Mouse (Mus musculus): ENCODE results near the gene Lrg1. TPM values are rescaled to one million over a fixed set of nuclear protein-coding genes. Genes with fewer than 3 reads are reported as not detected.

Lrg1 gene
- polyA plus RNA-seq (2014; fragmentation: Nextera tagmentation; extraction: Ambion mirVana) = 0.24 TPM in 2 replicates

DNA sequence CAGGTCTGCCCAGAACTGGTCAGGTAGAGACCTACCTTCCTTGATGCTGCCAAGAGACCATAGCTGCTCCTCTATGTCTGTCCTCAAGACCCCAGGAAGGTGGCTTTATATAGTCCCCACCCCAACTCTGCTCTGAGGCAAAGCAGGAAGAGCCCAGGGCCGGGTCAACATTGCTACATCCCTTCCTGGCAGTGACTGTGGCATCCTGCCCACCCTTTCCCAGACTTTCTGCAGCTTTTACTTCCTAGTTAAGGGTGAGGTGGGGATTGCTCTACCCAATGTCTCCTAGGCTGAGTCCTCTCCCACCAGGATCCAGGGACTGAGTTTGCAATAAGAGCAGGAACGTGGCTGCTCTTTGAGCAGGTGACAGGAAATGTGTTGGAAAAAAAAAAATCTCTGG lies at the start of gene Lrg1:
Gene Lrg1 (minus strand): TSS at position 176 of the 400 bp plus-strand sequence.
- no peak within 1 kb of the TSS for H3K9ac ChIP-seq (replicated peaks; ENCODE audit: low read depth, low read length)
- peaks cover 19% of the 10 kb centered on the region for H3K36me3 ChIP-seq (ENCODE audit: control insufficient read depth, insufficient read depth, low read length)
- no peak for ATAC-seq (ENCODE audit: low read depth)
- H3K9me3 ChIP-seq (ENCODE audit: control insufficient read depth, low read length) = peaks cover 8% of the 10 kb centered on the region
- H3K27ac ChIP-seq (ENCODE audit: low read depth, low read length) = no peak within 1 kb of the TSS
- peaks cover 52% of the 10 kb centered on the region for H3K27me3 ChIP-seq (ENCODE audit: control insufficient read depth, insufficient read depth, low read length)
- H3K4me3 ChIP-seq (ENCODE audit: low read depth, low read length) = no peak within 1 kb of the TSS
- 61% methylated on average over 2 of the region's 2 CpGs for WGBS
- no peak within 1 kb of the TSS for H3K4me2 ChIP-seq (ENCODE audit: low read depth, low read length)
- H3K4me1 ChIP-seq (ENCODE audit: control insufficient read depth, insufficient read depth, low read length) = no peaks in the 10 kb centered on the region

DNA sequence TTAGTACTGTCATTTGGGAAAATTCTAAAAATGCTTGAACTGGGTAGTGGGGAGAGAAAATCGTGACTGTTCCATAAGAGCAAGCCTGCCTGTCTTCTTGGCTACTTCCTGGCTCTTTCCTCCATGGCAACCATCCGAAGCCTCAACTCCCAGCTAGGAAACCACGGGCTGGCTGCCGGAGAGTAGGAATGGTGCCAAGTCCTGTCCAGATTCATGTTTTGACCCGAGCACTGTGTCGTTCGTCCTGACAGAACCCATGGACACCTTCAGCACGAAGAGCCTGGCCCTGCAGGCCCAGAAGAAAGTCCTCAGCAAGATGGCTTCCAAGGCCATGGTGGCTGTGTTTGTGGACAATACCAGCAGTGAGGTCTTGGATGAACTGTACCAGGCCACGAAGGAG lies 49.7 kb upstream of the Lrg1 start:
- peaks cover 4% of the 10 kb centered on the region; the same call in 1 of the 2 replicates for H3K36me3 ChIP-seq (ENCODE audit: control insufficient read depth, insufficient read depth, low read length)
- no peak for ATAC-seq (ENCODE audit: low read depth)
- H3K4me1 ChIP-seq (ENCODE audit: control insufficient read depth, insufficient read depth, low read length) = no peaks in the 10 kb centered on the region
- no peaks in the 10 kb centered on the region for H3K9me3 ChIP-seq (ENCODE audit: control insufficient read depth, low read length)
- no peak overlapping the region for H3K9ac ChIP-seq (replicated peaks; ENCODE audit: low read depth, low read length)
- H3K27me3 ChIP-seq (ENCODE audit: control insufficient read depth, insufficient read depth, low read length) = no peaks in the 10 kb centered on the region
- H3K27ac ChIP-seq (ENCODE audit: low read depth, low read length) = no peak overlapping the region
- no peak overlapping the region for H3K4me3 ChIP-seq (ENCODE audit: low read depth, low read length)
- no peak overlapping the region for H3K4me2 ChIP-seq (ENCODE audit: low read depth, low read length)
- WGBS = 77% methylated on average over 9 of the region's 9 CpGs

DNA sequence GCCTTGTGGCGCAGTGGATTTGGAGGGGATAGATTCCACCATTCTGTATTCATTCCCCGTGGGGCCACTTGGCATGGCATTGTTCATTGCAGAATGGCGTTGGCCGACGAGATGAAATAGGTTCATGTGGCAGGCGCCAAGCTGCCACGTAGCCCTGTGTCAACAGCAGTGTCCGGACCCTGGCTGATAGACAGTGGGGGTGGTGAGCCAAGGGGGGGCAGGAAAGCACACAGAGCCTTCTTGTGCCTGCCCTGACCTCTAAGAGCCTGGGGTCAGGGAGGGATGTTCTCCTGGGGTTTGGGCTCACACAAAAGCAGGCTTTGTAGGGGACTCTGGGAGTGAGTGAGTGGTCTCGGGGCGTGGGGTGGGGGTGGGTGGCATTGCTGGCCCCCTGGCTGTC lies 48.8 kb upstream of the Lrg1 start:
- peak; percentile 29; the same call in 1 of the 2 replicates for ATAC-seq (ENCODE audit: low read depth)

DNA sequence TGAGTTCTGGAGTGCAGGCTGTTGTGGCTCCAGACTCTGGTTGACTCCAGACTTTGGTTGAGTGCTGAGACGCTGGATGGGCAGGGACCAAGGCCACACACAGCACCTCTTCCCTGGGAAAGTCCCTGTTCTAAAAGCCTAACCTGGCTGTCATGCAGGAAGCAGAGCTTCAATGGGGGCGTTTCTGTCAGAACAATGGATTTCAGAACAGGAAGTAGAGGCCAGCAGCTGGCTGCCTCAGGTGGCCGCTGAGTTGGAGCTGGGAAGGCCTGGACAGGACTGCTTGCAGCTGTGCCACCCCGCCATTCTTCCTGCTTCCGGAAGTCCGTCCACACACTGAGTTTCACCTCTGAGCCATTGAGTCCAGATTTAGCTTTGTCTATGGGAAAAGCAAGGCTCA lies 48.0 kb upstream of the Lrg1 start:
- Histone ChIP-seq H3K9me3 (ENCODE audit: control insufficient read depth, low read length) (no peaks in the 10 kb centered on the region), H3K4me3 (ENCODE audit: low read depth, low read length) (no peak overlapping the region), H3K9ac (replicated peaks; ENCODE audit: low read depth, low read length) (no peak overlapping the region), H3K27me3 (ENCODE audit: control insufficient read depth, insufficient read depth, low read length) (no peaks in the 10 kb centered on the region), H3K36me3 (ENCODE audit: control insufficient read depth, insufficient read depth, low read length) (no peaks in the 10 kb centered on the region), H3K4me1 (ENCODE audit: control insufficient read depth, insufficient read depth, low read length) (no peaks in the 10 kb centered on the region), H3K27ac (ENCODE audit: low read depth, low read length) (no peak overlapping the region), H3K4me2 (ENCODE audit: low read depth, low read length) (no peak overlapping the region)
- WGBS = 66% methylated on average over 6 of the region's 6 CpGs
- no peak for ATAC-seq (ENCODE audit: low read depth)

More for the DNA sequence above, 48.8 kb upstream of the Lrg1 start:
- Histone ChIP-seq H3K9me3 (ENCODE audit: control insufficient read depth, low read length) (no peaks in the 10 kb centered on the region), H3K4me3 (ENCODE audit: low read depth, low read length) (no peak overlapping the region), H3K4me2 (ENCODE audit: low read depth, low read length) (no peak overlapping the region), H3K27ac (ENCODE audit: low read depth, low read length) (no peak overlapping the region; the same call in 1 of the 2 replicates), H3K27me3 (ENCODE audit: control insufficient read depth, insufficient read depth, low read length) (no peaks in the 10 kb centered on the region), H3K4me1 (ENCODE audit: control insufficient read depth, insufficient read depth, low read length) (no peaks in the 10 kb centered on the region), H3K9ac (replicated peaks; ENCODE audit: low read depth, low read length) (no peak overlapping the region), H3K36me3 (ENCODE audit: control insufficient read depth, insufficient read depth, low read length) (peaks cover 4% of the 10 kb centered on the region; the same call in 1 of the 2 replicates)
- whole genome bisulfite sequencing = 13% methylated on average over 10 of the region's 10 CpGs

DNA sequence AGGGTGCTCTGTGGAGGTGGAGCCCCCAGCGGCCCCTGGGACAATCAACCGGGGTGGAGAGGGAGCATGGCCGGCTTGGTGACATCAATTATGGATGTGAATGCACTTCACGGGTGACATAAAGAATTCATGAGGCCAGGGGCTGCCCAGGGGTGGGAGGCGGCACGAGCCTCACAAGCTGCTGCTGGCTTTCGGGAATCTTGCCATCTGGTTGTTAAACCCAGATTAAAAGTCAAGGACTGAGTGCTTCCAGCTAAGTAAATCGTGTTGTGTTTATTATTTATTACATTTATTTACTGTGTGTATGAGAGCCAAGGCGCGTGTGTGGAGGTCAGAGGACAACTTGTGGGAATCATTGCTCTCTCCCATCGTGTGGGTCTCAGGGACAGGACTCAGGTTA lies 43.9 kb upstream of the Lrg1 start:
- Histone ChIP-seq H3K4me1 (ENCODE audit: control insufficient read depth, insufficient read depth, low read length) (peaks cover 10% of the 10 kb centered on the region), H3K4me2 (ENCODE audit: low read depth, low read length) (no peak overlapping the region), H3K4me3 (ENCODE audit: low read depth, low read length) (no peak overlapping the region), H3K36me3 (ENCODE audit: control insufficient read depth, insufficient read depth, low read length) (no peaks in the 10 kb centered on the region), H3K9ac (replicated peaks; ENCODE audit: low read depth, low read length) (no peak overlapping the region), H3K27ac (ENCODE audit: low read depth, low read length) (0 out of 2 replicates have a peak overlapping the region, but pooled peaks have one; percentile 10), H3K9me3 (ENCODE audit: control insufficient read depth, low read length) (no peaks in the 10 kb centered on the region), H3K27me3 (ENCODE audit: control insufficient read depth, insufficient read depth, low read length) (no peaks in the 10 kb centered on the region)
- 18% methylated on average over 11 of the region's 11 CpGs for WGBS
- no peak for ATAC-seq (ENCODE audit: low read depth)

DNA sequence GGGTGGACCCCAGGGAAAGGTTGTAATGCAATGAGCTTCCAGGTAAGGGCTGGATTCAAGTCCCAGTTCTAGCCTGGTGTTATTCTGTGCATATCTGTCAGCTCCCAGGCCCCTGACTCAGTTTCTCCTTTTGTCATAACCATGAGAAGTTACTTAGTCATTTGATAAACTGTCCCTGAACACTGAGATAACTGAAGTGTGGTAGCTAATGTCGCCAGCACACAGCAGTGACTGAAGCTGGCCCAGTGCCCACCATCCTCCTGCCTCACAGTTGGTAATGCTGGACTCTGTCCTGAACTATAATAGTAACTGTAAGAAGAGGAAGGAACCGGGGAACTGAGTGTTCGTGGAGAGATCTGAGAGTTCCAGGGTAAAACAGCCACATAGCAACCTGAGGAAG lies 42.7 kb upstream of the Lrg1 start:
- WGBS = 81% methylated on average over 3 of the region's 3 CpGs
- no peak overlapping the region for H3K4me3 ChIP-seq (ENCODE audit: low read depth, low read length)
- no peak overlapping the region for H3K27ac ChIP-seq (ENCODE audit: low read depth, low read length)
- no peaks in the 10 kb centered on the region for H3K36me3 ChIP-seq (ENCODE audit: control insufficient read depth, insufficient read depth, low read length)
- H3K9me3 ChIP-seq (ENCODE audit: control insufficient read depth, low read length) = no peaks in the 10 kb centered on the region
- ATAC-seq (ENCODE audit: low read depth) = no peak
- peaks cover 10% of the 10 kb centered on the region for H3K4me1 ChIP-seq (ENCODE audit: control insufficient read depth, insufficient read depth, low read length)
- H3K4me2 ChIP-seq (ENCODE audit: low read depth, low read length) = no peak overlapping the region
- no peaks in the 10 kb centered on the region for H3K27me3 ChIP-seq (ENCODE audit: control insufficient read depth, insufficient read depth, low read length)
- H3K9ac ChIP-seq (replicated peaks; ENCODE audit: low read depth, low read length) = no peak overlapping the region

DNA sequence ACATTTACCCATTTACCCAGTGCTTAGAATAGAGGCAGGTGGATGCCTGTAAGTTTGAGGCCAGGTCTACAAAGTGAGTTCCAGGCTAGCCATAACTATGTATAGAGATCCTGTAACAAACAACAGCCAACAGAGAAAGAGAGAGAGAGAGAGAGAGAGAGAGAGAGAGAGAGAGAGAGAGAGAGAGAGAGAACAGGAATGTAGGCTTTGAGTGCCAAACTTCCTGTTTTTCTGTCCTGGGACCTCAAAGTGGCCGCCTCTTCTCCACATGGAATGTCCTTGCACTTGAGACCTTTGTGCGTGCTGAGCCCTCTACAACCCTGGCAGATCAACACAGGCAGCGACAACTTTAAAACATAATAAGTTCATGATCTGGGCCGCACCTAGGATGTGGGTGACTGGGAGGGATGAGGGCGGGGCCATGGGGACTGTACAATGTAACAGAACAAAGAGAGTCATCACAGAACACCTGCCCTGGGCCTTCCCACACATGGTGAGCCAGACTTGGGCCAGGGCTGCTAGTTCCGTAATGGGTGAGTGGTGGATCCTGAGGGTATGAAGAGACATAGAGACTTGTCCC lies 41.8 kb upstream of the Lrg1 start:
- Histone ChIP-seq H3K9me3 (ENCODE audit: control insufficient read depth, low read length) (no peaks in the 10 kb centered on the region), H3K27ac (ENCODE audit: low read depth, low read length) (no peak overlapping the region), H3K4me3 (ENCODE audit: low read depth, low read length) (no peak overlapping the region), H3K36me3 (ENCODE audit: control insufficient read depth, insufficient read depth, low read length) (no peaks in the 10 kb centered on the region), H3K4me2 (ENCODE audit: low read depth, low read length) (no peak overlapping the region), H3K4me1 (ENCODE audit: control insufficient read depth, insufficient read depth, low read length) (peaks cover 10% of the 10 kb centered on the region), H3K9ac (replicated peaks; ENCODE audit: low read depth, low read length) (no peak overlapping the region), H3K27me3 (ENCODE audit: control insufficient read depth, insufficient read depth, low read length) (no peaks in the 10 kb centered on the region)
- ATAC-seq (ENCODE audit: low read depth) = no peak
- WGBS = 83% methylated on average over 6 of the region's 6 CpGs

DNA sequence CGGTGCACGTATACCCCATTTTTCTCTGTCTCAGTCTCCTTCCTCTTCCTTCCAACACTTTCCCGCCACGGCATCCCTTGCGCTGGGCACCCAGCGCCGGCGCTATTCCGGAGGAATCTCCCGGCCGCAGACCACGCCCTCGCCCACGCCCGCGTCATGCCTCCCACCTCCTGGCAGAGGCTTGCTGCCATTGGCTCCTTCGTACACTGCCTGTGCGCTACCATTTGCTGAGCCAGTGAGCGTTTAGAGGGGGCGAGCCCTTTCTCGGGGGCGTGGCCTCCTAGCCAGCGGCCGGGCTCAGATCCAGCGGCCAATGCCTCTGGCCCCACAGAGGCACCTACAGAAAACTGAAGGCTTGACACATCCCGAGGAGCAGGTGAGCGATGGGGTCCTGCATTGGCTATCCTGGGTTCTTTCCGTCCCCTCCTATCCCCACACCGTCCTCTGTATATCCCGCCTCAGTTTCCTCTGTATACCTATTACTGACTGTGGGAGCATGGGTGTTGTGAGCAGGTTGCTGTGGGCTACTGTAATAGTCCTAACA lies 40.5 kb upstream of the Lrg1 start, which contains the start of gene Tnfaip8l1:
Gene Tnfaip8l1 (plus strand): TSS at position 247 of the 544 bp plus-strand sequence.
- H3K4me1 ChIP-seq (ENCODE audit: control insufficient read depth, insufficient read depth, low read length) = peaks cover 10% of the 10 kb centered on the region
- H3K27ac ChIP-seq (ENCODE audit: low read depth, low read length) = 0 out of 2 replicates have a peak within 1 kb of the TSS, but pooled peaks have one; percentile 39
- 1% methylated on average over 30 of the region's 30 CpGs for WGBS
- ATAC-seq (ENCODE audit: low read depth) = peak; percentile 97
- no peaks in the 10 kb centered on the region for H3K36me3 ChIP-seq (ENCODE audit: control insufficient read depth, insufficient read depth, low read length)
- peak within 1 kb of the TSS; percentile 56 for H3K9ac ChIP-seq (replicated peaks; ENCODE audit: low read depth, low read length)
- peak within 1 kb of the TSS; percentile 40 for H3K4me3 ChIP-seq (ENCODE audit: low read depth, low read length)
- peaks cover 3% of the 10 kb centered on the region; the same call in 1 of the 2 replicates for H3K27me3 ChIP-seq (ENCODE audit: control insufficient read depth, insufficient read depth, low read length)
- peak within 1 kb of the TSS; percentile 68 for H3K4me2 ChIP-seq (ENCODE audit: low read depth, low read length)
- H3K9me3 ChIP-seq (ENCODE audit: control insufficient read depth, low read length) = no peaks in the 10 kb centered on the region

DNA sequence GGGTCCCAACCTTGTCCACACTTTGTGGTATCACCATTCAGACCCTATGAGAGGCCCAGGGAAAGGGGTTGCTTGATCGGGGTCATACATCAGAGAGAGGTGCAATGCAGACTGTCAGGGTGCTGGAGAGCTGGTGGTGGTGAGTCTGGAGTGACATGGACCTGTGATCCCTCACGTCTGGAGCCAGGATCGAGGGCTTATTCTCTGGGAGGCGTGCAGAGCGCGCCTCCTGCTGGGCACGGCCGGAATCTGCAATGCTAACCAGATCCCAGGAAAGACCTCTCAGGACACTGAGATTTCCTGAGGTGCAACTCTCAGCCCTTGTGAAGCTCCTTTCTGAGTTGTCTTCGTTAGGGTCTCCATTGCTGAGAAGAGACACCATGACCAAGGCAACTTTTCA lies 37.9 kb upstream of the Lrg1 start:
- Histone ChIP-seq H3K4me2 (ENCODE audit: low read depth, low read length) (no peak overlapping the region), H3K27ac (ENCODE audit: low read depth, low read length) (no peak overlapping the region), H3K36me3 (ENCODE audit: control insufficient read depth, insufficient read depth, low read length) (no peaks in the 10 kb centered on the region), H3K9ac (replicated peaks; ENCODE audit: low read depth, low read length) (no peak overlapping the region), H3K9me3 (ENCODE audit: control insufficient read depth, low read length) (no peaks in the 10 kb centered on the region), H3K27me3 (ENCODE audit: control insufficient read depth, insufficient read depth, low read length) (peaks cover 3% of the 10 kb centered on the region; the same call in 1 of the 2 replicates), H3K4me3 (ENCODE audit: low read depth, low read length) (no peak overlapping the region), H3K4me1 (ENCODE audit: control insufficient read depth, insufficient read depth, low read length) (peaks cover 10% of the 10 kb centered on the region)
- WGBS = 4% methylated on average over 9 of the region's 9 CpGs
- no peak for ATAC-seq (ENCODE audit: low read depth)
